Mouse (Mus musculus) embryonic facial prominence, embryonic 13.5 days (tissue): Measurements from ENCODE around the gene Papss1. TPM values are rescaled to one million over a fixed set of nuclear protein-coding genes. Genes with fewer than 3 reads are reported as not detected.
A peak's percentile ranks its signal among the peaks of the same experiment; 100 is the strongest.
"Not testable (repeated sequence)": the region's sequence is repeated elsewhere in the genome, so short reads cannot be mapped to it uniquely, and the experiment has no call there.

Experiments used
- ATAC-seq: fragments of 200-750 bp; cut with Nextera tagmentation; 2 replicates; pipeline ENCODE4 v1.8.0; 2017; ENCODE audit warnings: low read depth; ENCODE audit not compliant: insufficient number of reproducible peaks, insufficient read depth, low FRiP score, low TSS enrichment
- H3K27ac ChIP-seq: fragments of 300-500 bp; sonication (generic); 2 replicates; pipeline ENCODE4 v1.5.1; 2015; ENCODE audit warnings: moderate library complexity, mild to moderate bottlenecking, inconsistent platforms
- H3K27me3 ChIP-seq: fragments of 300-500 bp; sonication (generic); 2 replicates; pipeline ENCODE4 v1.6.1; 2015; ENCODE audit warnings: mild to moderate bottlenecking, inconsistent platforms
- H3K36me3 ChIP-seq: fragments of 300-500 bp; sonication (generic); 2 replicates; pipeline ENCODE4 v1.6.1; 2015; ENCODE audit warnings: mild to moderate bottlenecking, inconsistent platforms
- H3K4me1 ChIP-seq: fragments of 300-500 bp; sonication (generic); 2 replicates; pipeline ENCODE4 v1.6.1; 2015; ENCODE audit warnings: inconsistent platforms
- H3K4me2 ChIP-seq: fragments of 300-500 bp; sonication (generic); 2 replicates; pipeline ENCODE4 v1.6.1; 2015; ENCODE audit warnings: moderate library complexity, mild to moderate bottlenecking, inconsistent platforms
- H3K4me3 ChIP-seq: fragments of 300-500 bp; sonication (generic); 2 replicates; pipeline ENCODE4 v1.5.1; 2015; ENCODE audit warnings: mild to moderate bottlenecking, inconsistent platforms
- H3K9ac ChIP-seq: fragments of 300-500 bp; sonication (generic); 2 replicates; pipeline ENCODE4 v1.6.1; 2015; ENCODE audit warnings: mild to moderate bottlenecking, inconsistent platforms
- H3K9me3 ChIP-seq: fragments of 300-500 bp; sonication (generic); 2 replicates; pipeline ENCODE4 v1.6.1; 2016; ENCODE audit warnings: inconsistent platforms
- WGBS: fragments of 180-500 bp; shearing (Covaris S2); methylation state at CpG from one replicate; pipeline ENCODE4 v1.1.7; 2015; ENCODE audit warnings: mixed read lengths; 5-methylcytosine and 5-hydroxymethylcytosine counted together
- polyA plus RNA-seq: library from polyadenylated mRNA; unstranded; fragments of >200 nt; fragmentation: Nextera tagmentation; extraction: Ambion mirVana; gene quantifications from 2 replicates; pipeline ENCODE4 v1.2.1, GENCODE M21; 2015

Papss1 gene
- 134 and 136 TPM in 2 replicates for polyA plus RNA-seq

DNA sequence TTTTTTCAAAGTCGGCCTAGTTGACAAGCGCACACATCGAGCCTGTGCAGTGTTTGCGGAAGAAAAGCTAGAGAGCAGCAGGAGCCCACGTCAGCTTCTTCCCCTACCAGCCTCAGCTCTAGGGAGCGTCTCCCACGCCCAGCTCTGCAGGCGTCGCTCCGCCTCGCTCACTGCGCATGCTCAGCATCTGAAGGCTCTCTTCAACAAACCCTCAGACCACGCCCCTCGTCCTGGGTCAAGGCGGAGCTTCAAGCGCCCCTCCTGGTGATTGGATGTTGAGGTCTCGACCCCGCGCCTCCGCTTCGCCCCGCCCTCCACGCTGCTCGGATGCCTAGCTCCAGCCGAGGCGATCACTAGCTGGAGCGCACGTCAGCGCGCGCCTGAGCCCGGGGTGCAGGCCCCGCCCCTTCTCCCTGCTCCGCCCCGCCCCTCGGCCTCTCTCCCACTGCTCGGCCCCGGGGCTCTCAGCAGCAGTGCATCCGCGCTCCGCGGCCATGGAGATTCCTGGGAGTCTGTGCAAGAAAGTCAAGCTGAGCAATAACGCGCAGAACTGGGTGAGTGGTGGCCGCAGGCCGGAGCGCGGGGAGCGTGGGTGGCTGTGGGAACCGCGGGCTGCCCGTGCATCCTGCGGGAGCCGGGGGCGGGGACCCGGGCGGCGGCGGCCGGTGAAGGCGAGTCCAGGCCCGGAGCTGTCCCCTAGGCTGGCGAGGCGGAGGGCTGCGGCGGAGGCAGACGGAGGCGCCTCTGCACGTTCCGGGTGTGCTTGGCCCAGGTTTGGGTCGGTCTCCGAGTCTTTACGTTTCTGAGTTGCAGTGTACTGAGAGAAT is at the start of gene Papss1:
TSS of gene Papss1 (plus strand) at position 339 of the 827 bp plus-strand sequence.
- Histone ChIP-seq H3K27ac (peak within 1 kb of the TSS; percentile 97), H3K9me3 (no peaks in the 10 kb centered on the region), H3K4me1 (peaks cover 29% of the 10 kb centered on the region), H3K4me3 (peak within 1 kb of the TSS; percentile 93), H3K36me3 (peaks cover 8% of the 10 kb centered on the region), H3K27me3 (no peaks in the 10 kb centered on the region), H3K4me2 (peak within 1 kb of the TSS; percentile 73), H3K9ac (peak within 1 kb of the TSS; percentile 93)
- peak; percentile 99 for ATAC-seq
- under 1% methylated on average over 73 of the region's 73 CpGs for WGBS

DNA sequence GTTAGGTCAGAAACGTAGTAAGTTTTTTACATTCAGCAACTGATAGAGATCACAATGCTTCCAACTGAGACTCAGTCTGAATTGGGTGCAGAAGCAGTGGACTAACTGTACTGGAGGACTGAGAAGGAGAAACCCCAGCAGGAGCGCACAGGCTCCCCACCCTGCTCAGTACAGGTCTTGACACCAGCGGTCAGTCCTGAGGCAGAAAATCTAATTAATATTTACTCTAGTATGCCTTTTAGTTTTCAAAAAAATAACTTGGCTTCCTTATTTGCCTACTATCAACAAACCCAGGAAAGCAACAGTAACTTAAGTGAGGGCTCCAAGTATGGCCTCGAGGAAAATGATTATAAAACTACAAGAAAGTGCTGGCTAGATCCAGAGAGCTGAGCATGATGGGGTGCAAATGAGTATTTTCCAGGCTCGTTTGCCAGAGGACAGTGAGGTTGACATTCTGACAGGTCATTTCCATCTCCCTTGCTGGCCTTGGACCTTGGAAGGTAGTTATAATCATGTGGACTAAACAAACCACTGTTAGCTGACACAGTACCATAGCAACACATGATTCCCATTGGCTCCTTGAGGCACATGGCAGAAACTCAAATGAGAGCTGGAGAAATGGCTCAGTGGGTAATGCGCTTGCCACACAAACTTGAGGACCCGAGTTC is 48.1 kb upstream of the Papss1 start:
- Histone ChIP-seq H3K9ac (no peak overlapping the region), H3K4me3 (no peak overlapping the region), H3K9me3 (no peaks in the 10 kb centered on the region), H3K4me1 (no peaks in the 10 kb centered on the region), H3K27ac (no peak overlapping the region), H3K36me3 (no peaks in the 10 kb centered on the region), H3K27me3 (no peaks in the 10 kb centered on the region), H3K4me2 (no peak overlapping the region)
- 81% methylated on average over 7 of the region's 7 CpGs for WGBS
- ATAC-seq, result no peak

DNA sequence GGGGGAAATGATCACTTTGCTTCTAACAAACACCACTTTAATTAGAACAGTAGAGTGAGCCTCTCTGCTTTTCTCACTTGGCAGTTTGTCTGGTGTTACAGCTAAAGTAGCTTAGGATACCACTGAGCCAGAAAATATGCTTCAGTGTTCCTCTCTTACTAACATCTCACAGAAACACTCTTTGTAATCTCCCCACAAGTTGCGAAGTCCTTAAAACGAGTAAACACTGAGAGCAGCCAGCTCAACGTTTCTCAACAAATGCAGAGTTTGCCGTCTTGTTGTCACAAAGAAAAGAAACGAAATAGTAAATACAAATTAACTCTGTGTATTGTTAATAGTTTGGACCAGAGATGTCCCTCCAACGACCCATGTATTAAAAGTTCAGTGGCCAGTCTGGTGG is 46.8 kb upstream of the Papss1 start:
- Histone ChIP-seq H3K4me3 (no peak overlapping the region), H3K9ac (no peak overlapping the region), H3K9me3 (no peaks in the 10 kb centered on the region), H3K4me1 (no peaks in the 10 kb centered on the region), H3K4me2 (no peak overlapping the region), H3K27ac (no peak overlapping the region), H3K27me3 (no peaks in the 10 kb centered on the region), H3K36me3 (no peaks in the 10 kb centered on the region)
- WGBS, result 83% methylated on average over 6 of the region's 6 CpGs
- ATAC-seq, result no peak

DNA sequence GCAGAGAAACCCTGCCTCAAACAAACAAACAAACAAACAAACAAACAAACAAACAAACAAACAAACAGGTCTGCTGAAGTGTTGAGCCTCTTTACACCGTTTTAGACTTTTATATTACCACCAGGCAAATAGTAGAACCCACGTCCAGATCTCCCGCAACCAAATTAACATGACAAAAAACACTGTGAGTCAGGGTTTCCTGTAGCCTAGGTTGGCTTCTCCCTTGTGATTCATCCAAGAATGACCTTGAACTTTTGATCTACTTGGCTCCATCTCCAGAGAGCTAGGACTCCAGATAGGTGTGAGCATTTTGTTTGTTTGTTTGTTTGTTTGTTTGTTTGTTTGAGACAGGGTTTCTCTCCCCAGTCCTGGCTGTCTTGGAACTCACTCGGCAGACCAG is 43.4 kb upstream of the Papss1 start:
- WGBS, result 77% methylated on average over 4 of the region's 4 CpGs
- Histone ChIP-seq H3K27me3 (no peaks in the 10 kb centered on the region), H3K9me3 (no peaks in the 10 kb centered on the region), H3K27ac (no peak overlapping the region), H3K36me3 (no peaks in the 10 kb centered on the region), H3K4me3 (no peak overlapping the region), H3K4me1 (no peaks in the 10 kb centered on the region), H3K4me2 (no peak overlapping the region), H3K9ac (no peak overlapping the region)
- no peak for ATAC-seq

DNA sequence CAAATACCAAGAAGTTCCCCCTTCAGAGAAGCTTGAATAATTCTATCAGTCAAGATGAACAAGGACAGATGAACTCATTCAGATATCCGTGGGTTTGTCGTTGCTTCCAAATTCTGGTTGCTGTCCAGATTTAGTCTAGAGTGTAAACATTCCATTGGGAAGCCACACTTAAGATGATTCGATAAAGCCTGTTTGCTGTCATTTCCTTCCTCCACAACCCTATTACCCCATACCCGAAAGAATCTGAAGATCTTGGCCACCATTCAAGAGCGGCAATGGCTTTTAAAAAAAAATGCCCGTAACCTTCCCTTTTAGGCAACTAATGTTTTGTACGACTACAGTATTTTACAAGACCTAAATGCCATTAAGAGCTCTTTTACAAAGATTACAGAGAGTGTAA is 42.3 kb upstream of the Papss1 start:
- no peak overlapping the region for H3K27ac ChIP-seq
- 55% methylated on average over 7 of the region's 7 CpGs for WGBS
- no peak overlapping the region for H3K4me2 ChIP-seq
- no peak for ATAC-seq
- no peak overlapping the region for H3K9ac ChIP-seq
- H3K4me1 ChIP-seq, result no peaks in the 10 kb centered on the region
- no peaks in the 10 kb centered on the region for H3K36me3 ChIP-seq
- H3K9me3 ChIP-seq, result no peaks in the 10 kb centered on the region
- H3K4me3 ChIP-seq, result no peak overlapping the region
- H3K27me3 ChIP-seq, result no peaks in the 10 kb centered on the region

DNA sequence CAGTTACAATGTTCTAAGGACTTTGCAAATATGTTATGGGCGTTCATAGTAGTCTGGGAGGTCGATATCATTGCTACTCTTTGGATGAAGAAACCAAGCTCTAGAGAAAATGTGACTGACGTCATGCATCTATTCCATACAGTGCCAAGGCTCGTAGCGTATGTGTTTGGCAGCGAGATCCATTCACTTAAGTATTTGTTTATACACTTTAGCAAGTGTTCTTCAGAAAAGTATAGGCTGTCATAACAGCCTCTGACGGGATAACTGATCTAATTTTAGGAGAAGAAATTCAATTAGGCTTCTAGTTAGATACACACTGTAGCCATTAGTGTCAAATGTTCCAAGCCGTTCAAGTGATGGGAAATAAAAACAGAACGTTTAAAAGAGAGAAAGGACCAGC is 40.8 kb upstream of the Papss1 start:
- WGBS, result 60% methylated on average over 9 of the region's 9 CpGs

DNA sequence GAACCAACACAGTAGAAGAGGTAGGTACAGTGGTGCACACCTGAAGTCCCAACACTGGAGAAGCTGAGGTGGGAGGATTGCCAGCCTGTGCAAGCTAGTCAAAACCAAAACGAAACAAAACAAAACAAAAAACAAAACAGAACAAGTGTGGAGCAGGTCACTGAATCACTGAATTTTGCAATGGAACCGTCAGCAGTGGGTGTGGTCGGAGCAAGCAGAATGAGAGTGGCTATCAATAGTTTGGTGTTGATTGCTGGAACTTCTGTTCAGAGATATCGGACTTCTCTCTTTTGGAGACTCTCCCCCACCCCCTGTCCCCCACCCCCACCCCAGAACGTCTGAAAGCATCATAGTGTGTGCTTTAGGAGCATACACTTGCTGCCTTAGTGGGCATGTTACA is 40.4 kb upstream of the Papss1 start:
- Histone ChIP-seq H3K9ac (no peak overlapping the region), H3K27ac (no peak overlapping the region), H3K4me3 (no peak overlapping the region), H3K9me3 (no peaks in the 10 kb centered on the region), H3K4me1 (no peaks in the 10 kb centered on the region), H3K27me3 (no peaks in the 10 kb centered on the region), H3K36me3 (no peaks in the 10 kb centered on the region), H3K4me2 (no peak overlapping the region)
- no peak for ATAC-seq
- 73% methylated on average over 5 of the region's 5 CpGs for WGBS

More for the DNA sequence above, 40.8 kb upstream of the Papss1 start:
- no peak for ATAC-seq
- Histone ChIP-seq H3K27ac (no peak overlapping the region), H3K9me3 (no peaks in the 10 kb centered on the region), H3K27me3 (no peaks in the 10 kb centered on the region), H3K4me3 (no peak overlapping the region), H3K9ac (no peak overlapping the region), H3K36me3 (no peaks in the 10 kb centered on the region), H3K4me1 (no peaks in the 10 kb centered on the region), H3K4me2 (no peak overlapping the region)

DNA sequence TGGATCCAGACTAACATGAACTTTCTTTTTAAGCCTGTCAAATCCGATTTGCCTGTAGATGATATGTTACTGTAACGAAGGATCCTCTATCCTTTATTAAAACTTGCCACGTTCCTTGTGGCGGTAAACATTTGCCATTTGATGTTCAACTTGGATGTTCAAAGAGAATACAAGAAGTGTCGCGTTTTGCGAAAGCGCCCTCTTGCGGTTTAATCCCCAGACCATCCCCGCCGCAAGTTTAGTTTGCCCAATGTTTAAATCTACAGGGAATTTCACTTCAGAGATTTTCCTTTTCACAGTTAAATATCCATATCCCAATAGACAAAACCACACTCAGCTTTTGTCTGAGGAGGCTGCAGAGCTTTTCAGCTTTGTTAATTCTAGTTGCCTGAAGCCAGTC is 39.8 kb upstream of the Papss1 start:
- H3K4me3 ChIP-seq, result no peak overlapping the region
- WGBS, result 19% methylated on average over 11 of the region's 11 CpGs
- no peak overlapping the region for H3K27ac ChIP-seq
- no peaks in the 10 kb centered on the region for H3K9me3 ChIP-seq
- no peak for ATAC-seq
- H3K4me2 ChIP-seq, result no peak overlapping the region
- no peaks in the 10 kb centered on the region for H3K27me3 ChIP-seq
- H3K36me3 ChIP-seq, result no peaks in the 10 kb centered on the region
- H3K9ac ChIP-seq, result no peak overlapping the region
- 0 out of 2 replicates have a peak, but pooled peaks cover 1% of the 10 kb centered on the region for H3K4me1 ChIP-seq

DNA sequence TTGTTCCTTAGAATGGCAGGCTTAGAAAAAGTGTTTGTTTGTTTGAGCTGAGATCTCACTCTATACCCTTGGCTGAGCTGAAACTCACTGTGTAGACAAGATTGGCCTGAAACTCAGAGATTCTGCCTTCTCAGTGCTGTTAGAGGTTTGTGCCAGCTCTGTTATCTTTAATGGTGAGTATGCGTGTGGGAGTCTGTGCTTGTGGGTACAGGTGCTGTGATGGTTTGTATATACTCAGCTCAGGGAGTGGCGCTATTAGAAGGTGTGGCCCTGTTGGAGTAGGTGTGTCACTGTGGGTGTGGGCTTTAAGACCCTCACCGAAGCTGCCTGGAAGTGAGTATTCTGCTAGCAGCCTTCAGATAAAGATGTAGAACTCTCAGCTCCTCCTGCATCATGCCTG is 39.3 kb upstream of the Papss1 start:
- no peak for ATAC-seq
- WGBS, result 85% methylated on average over 3 of the region's 3 CpGs
- Histone ChIP-seq H3K9ac (no peak overlapping the region), H3K4me2 (no peak overlapping the region), H3K27me3 (no peaks in the 10 kb centered on the region), H3K36me3 (no peaks in the 10 kb centered on the region), H3K4me1 (0 out of 2 replicates have a peak, but pooled peaks cover 4% of the 10 kb centered on the region), H3K27ac (no peak overlapping the region), H3K9me3 (no peaks in the 10 kb centered on the region), H3K4me3 (no peak overlapping the region)

DNA sequence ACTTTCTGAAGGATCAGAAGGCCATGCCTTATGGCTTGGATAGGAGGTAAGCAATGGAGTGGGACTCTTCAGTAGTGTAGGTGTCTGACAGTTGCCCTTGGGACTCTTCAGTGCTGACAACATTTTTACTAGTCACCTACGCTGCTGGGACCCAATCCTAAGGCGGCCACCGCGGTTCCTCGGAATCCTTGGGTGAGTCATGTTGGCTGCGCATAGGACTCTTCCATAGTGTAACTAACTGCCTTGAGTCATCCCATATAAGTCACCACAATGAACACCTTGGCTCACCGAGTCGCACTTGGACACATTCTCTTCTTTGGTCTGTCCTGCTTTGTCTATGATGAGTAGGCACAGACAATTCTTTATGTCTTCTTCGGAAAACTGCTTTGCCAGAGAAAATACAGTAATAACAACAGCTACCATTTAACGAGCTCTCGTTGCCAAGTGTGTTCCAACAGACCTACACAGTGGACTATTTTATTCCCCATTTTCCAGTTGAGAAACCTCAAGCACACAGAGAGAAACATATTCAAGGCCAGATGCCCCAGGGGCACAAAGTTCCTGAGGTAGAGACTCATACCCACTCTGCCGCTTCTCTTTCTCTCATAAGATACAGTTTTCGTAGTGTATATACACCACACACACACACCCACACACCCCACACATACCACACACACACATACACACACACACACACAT is 23.2 kb upstream of the Papss1 start:
- H3K36me3 ChIP-seq, result no peaks in the 10 kb centered on the region
- H3K4me3 ChIP-seq, result no peak overlapping the region
- H3K27ac ChIP-seq, result no peak overlapping the region
- no peak overlapping the region for H3K9ac ChIP-seq
- H3K4me1 ChIP-seq, result 0 out of 2 replicates have a peak, but pooled peaks cover 9% of the 10 kb centered on the region
- WGBS, result 97% methylated on average over 13 of the region's 13 CpGs
- H3K27me3 ChIP-seq, result no peaks in the 10 kb centered on the region
- H3K9me3 ChIP-seq, result peaks cover 7% of the 10 kb centered on the region; the same call in 1 of the 2 replicates
- no peak for ATAC-seq
- H3K4me2 ChIP-seq, result no peak overlapping the region

DNA sequence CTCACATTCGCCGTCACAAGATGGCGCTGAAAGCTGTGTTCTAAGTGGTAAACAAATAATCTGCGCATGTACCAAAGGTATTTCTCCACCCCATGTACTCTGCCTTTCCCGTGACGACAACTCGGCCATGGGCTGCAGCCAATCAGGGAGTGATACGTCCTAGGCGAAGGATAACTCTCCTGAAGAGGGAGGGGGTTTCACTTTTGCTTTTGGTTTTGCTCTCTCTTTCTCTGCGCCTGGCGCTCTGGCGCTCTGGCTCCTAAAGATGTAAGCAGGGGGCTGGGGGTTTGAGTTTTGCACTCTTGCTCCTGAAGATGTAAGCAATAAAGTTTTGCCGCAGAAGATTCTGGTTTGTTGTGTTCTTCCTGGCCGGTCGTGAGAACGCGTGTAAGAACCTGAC is 17.0 kb upstream of the Papss1 start:
- H3K4me3 ChIP-seq, H3K27me3 ChIP-seq, H3K27ac ChIP-seq, H3K9ac ChIP-seq, H3K36me3 ChIP-seq, H3K9me3 ChIP-seq, H3K4me1 ChIP-seq, ATAC-seq, H3K4me2 ChIP-seq: not testable (repeated sequence)
- 97% methylated on average over 17 of the region's 17 CpGs for WGBS
